Mouse (Mus musculus) ovary, adult 18-20 months (tissue): ENCODE results near the gene Snhg11.
"Not testable (repeated sequence)": the region's sequence is repeated elsewhere in the genome, so short reads cannot be mapped to it uniquely, and the experiment has no call there.

Experiments used
- DNase-seq: peaks from one replicate; pipeline ENCODE4 v3.0.0; 2022; ENCODE audit warnings: low spot score, mixed read lengths

The Snhg11 gene

DNA sequence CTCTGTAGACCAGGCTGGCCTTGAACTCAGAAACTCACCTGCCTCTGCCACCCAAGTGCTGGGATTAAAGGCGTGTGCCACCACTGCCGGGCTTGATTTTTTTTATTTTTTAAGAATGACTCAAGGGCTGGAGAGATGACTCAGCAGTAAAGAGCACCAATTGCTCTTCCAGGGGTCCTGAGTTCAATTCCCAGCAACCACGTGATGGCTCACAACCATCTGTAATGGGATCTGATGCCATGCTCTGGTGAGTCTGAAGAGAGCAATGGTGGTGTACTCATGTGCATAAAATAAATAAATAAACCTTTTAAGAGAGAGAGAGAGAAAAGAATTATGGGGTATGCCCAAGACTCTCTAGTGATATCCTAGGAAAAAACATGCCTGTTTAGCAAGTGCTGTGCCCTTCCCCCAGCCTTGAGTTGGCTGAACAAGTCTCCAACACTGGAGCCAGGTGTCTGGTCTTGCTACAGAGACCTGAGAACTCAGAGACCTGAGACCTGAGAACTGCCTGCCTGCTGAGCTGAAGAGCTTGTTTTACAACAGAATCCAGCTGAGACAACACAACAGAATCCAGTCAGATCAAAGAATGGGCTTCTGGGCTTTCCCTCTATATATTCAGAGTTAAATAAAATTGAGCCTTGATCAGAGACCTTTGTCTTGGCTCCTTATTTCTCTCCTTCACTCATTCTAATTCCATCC is 5.8 kb upstream of the Snhg11 start:
- DNase-seq: no peak

DNA sequence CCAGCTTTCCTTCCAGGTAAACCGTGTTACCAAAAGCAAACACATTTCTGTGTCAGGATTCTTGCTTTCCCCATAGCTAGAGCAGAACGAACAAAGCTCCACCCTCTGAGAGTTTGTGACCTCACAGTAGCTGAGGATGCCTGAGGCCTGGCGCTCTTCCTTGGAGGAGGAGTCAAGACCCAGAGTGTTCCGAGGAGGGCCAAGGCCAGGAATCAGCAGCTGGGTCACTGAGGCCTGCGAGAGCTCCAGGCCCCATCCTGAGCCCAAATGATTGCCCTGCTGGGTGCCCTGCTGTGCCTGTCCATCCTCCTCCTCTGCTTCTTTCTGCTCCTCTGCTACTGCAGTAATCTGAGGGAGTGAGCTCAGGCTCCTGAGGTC is 5.3 kb upstream of the Snhg11 start:
- DNase-seq: peak; percentile 66

DNA sequence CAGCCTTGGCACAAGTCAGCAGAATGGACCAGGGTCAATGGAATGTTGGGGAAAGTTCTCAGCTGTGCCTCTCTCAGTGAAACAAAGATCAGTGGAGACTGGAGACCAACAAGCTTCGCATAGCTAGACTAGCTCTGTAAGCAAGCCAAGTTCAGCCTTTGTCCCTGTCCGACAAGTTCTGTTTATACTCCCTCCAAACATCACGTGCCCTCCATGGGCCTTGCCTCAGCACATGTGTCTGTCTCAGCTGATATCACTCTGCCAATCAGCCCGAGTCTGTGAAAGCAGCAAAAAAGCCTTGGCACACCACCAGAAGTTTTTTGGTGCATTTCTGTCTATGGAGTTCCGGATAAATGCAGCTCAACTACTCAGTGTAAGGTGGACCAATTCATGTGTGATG is 2.4 kb upstream of the Snhg11 start:
- DNase-seq: peak; percentile 29

DNA sequence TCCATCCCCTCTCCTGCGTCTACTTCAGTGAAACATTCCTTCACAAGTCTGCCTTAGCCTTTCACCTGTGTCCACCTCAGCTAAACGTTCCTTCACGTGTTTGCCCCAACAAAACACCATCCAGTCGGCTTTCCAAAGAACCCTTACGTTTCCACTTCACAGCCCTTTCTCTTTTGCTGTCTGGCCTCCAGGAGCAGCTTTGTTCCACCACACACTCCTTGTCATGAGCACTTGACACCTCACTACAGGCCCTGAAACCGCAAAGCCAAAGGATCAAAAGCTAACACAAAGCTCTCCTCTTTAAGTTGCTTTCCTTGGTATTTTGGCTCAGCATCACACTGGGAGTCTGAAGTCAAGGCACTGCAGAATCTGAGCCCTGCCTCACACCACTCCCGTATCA is 1.9 kb upstream of the Snhg11 start:
- DNase-seq: no peak

DNA sequence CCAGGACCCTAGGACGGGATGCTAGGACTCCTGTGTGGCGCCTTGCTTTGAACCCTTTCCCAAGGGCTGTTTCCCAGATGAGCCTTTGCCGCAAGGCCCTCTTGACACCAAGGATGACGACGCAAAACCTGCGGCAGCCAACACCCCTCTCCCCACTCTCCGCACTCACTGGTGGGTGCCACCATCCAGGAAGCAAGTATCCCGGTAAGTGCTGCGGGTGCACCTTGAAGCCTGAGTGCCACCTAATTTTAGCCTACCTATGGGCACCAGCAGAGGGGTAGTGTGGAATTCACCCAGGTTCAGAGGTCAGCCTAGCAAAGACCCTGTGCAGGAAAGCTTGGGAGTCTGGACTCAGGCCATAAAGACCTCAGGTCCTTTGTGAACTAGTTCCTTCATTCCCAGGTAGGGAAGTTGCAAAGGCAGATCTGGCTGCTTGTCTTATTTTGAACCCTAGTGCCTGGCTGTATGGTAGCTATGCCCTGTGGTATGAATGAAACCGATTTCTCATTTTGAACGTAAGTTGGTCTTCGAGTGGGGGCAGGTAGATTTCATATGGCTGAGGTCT is 767 bp downstream of the Snhg11 start:
- no peak for DNase-seq

DNA sequence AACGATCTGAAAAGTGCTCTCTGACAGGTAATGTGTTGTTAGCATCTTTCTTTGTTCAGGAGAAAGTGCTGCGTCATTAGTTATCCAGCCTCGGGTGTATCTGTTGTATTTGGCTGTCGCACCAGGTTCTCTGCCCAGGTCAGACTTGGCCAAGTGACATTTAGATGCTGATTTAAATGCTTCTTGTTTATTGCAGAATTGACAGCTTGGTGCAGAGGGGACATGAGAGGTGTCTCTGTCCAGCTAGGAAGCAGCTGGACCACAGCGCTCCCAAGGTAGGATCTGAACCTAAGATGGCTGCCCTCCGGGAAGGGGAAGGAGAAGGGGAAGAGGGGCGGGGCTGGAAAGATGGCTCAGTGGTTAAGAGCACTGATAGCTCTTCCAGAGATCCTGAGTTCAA is 1.4 kb downstream of the Snhg11 start:
- DNase-seq: no peak

DNA sequence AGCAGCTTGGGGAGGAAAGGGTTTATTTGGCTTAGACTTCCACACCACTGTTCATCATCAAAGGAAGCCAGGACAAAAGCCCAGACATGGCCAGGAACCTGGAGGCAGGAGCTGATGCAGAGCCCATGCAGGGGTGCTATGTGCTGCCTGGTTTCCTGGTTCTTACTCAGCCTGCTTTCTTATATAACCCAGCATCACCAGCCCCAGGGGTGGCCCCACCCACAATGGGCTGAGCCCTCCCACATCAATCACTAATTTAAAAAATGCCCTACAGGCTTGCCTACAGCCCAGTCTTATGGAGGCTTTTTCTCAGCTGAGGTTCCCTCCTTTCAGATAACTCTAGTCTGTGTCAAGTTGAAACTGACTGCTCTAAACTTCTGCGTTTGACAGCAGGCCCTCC is 2.4 kb downstream of the Snhg11 start:
- no peak for DNase-seq

DNA sequence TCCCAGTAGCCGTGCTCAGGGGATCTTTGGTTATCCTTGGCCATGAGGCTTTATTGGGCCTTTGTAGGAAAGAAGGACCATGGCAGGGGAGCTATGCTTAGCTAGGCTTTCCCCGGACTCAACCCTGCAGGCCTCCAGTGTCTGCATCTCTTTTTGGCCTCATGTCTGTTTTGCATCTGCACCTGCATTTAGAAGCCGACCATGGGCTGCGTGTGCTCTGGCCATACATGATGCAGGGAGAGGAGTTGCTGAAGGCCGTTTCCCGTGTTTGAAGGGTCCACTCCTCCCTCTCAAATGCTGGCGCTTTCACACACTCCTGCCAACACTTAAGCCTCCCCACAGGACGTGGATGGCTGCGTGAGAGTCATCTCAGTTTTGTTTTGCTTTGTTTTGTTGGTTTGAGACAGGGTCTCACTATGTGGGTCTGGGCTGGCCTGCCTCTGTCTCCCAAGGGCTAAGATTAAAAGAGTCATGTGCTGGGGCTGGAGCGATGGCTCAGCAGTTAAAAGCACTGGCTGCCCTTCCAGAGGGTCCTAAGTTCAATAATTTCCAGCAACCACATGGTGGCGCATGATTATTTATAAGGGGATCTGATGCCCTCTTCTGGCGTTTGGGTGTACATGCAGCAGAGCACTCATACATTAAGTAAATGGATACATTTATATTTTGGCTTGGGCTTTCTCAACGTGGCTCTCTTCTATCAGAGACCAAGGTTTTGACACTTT is 4.1 kb downstream of the Snhg11 start:
- peak; percentile 16 for DNase-seq

DNA sequence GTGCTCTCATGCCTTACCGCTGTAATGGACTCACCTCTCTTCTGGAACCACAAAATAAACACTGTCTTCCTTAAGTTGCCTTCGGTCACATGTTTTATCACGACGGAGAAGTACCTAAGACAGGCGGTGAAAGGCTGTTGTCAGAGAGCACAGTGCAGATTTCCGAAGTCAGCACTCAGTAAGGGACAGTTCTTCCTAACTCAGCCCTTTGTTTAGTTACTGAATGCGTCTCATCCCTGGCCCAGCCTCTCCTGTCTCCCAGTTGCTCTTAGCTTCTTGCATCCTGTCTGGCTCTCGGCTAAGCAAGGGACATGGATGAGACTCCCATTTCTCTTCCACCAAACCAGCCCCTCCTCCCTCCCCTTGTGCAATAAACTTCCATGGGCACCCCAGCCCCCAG is 10.6 kb downstream of the Snhg11 start:
- DNase-seq: no peak

DNA sequence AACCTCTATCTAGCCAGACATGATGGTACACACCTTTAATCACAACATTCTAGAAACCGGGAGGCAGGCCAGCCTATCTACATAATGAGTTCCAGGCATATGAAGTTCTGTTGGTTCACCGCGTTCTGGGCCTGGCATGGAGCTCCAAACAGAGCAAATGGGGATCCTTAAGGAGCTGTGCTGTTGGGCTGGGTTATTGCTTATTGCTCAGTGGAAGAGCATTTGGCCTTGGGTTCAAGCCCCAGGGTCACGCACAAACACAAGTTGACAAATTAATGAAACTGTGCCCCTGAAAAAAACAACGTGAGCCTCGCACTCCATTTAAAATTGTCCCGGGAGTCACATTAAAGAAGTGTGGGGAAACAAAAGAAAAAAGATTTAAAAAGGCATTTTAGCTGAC is 14.0 kb downstream of the Snhg11 start:
- DNase-seq: no peak

DNA sequence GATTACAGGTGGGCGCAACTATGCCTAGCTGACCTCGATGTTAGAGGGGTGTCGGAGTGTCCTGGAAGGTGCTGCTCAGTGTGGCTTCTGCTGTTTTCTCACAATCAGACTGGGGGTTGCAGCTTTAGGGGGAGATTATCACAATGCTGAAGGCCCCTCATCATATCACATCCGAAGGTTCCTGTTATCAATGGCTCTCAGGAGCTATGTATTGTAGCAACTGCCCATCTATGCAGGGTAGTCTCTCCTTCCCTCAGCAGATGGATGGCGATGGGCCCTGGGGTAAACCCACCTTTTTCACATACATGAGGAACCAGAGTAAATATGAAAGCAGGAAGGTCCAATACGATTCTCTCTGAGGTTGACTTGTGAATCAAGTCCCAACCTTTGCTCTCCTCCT is 20.9 kb downstream of the Snhg11 start:
- DNase-seq: no peak

DNA sequence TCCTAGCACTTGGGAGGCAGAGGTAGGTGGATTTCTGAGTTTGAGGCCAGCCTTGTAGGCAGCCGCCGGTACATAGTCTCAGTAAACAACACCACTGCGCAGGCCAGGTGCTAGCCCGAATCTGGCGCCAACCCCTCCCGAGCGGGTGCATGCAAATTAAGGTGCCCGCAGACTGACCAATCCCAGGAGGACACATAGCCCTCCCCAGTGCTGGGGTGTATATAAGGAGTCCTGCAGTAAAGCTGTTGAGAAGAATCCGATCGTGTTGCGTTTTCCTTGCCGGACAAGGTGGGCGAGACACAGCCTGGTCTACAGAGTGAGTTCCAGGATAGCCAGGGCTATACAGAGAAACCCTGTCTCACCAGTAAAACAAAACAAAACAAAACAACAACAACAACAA is 21.7 kb downstream of the Snhg11 start:
- not testable (repeated sequence) for DNase-seq

DNA sequence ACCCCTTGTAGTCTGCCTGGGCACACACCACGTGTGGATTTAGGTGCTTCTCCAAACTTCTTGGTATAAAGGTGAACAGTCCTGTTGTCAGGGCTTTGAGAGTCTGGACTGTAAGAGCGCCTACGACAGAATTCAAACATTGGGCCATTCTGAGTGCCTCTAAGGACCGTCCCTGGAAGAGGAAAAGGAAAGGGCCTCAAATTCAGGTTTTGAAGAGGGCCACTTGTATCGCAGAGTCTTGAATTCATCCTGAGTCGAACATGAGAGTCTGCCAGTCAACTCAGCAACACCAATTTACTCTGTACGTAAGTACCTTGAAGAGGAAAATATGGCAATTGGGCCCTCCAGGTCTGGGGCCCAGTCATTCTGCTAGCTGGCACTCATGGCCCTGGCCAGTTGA is 27.5 kb downstream of the Snhg11 start:
- DNase-seq: no peak

DNA sequence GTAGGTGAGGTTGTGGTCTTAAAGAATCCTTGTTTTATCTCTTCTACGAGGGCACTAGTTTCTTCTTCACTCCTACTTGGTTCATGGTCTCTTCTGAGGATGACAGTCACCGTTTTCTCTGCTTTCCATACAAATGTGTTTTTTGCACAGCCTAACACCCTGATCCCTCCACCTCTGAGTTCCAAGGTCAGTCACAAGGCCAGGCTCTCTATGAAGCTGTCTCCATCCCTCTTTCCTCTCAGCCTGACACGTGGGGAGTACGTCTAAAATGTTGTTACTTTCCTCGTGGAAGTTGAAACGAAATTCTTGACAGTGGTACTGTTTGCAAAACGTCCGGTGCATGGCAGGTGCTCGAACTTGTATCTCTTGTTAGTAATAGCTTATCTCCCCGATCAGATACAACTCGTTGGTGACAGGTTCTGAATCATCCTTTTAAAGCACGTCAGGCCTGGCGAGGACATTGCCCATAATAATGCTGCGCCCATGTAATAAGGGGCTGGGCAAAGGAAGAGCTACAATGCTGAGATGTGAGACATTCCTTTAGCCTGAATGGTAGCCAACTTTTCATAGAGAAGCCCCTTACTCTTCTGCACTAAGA is 33.7 kb downstream of the Snhg11 start:
- peak; percentile 7 for DNase-seq

DNA sequence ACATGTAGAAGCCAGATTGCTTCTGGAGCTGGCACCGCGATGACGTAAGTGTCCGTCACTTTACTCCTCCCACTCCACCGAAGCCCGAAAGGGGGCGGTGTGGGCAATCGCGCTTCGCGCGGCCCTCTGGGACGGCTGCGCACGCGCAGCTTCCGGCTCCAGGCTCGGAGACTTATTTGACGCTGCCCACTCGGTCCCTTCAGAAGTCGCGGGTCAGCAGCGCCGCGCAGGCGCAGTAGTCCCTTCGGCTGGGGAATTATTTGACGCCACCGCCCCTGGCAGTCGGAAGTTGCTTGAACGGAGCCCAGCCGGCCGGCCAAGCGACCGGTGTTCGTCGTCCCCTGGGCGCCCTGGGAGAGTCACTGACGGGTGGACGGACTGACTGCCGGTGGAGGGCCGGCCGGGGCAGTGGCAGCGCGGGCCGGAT is 34.2 kb downstream of the Snhg11 start, which contains the start of gene Ralgapb:
Gene Ralgapb (plus strand): TSS at position 254 of the 427 bp plus-strand sequence.
- DNase-seq: peak; percentile 96

DNA sequence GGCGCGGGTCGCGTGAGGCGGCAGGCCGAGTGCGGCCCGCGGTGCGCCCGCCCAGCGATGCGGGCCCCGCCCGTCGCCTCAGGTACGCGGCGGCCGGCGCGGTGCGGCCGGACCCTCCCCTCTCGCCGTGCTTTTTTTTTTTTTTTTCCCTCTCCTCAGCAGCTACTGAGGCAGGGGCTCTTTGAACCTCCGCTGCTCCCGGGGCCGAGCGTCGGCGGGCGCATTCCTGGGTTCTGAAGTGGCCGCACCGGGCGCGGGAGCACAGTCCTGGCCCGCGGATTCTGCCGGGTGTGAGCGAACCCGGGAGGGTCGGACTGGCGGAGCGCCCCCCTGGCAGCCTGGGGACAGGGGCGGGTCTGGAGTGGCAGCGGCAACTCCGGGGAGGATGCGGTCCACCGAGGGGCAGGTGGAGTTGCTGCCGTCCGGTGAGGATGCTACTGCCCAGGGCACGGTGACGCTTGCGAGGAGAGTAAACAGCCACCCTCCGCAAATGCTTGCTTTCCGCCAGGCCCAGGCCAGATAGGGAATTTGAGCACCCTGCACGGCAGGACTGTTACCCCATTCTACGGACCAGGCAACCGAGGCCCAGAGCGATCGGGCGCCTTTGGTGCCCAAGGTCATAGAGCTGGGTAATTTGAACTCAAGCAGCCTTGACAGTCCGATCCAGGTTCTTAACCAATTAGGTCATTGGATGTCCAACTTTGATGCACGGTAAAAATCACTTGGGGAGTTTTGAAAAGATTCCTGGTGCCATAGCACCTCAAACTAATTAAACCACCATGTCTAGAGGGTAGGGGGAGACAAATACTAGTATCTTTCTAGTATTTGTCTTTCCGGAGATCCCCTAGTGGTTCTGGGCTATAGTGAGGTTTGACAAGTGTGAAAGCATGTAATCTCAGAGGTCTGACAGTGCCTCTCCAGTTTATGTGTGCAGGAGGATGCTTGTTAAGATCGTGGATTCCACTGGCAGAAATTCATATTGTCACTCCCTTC is 34.9 kb downstream of the Snhg11 start:
- DNase-seq: peak; percentile 13

DNA sequence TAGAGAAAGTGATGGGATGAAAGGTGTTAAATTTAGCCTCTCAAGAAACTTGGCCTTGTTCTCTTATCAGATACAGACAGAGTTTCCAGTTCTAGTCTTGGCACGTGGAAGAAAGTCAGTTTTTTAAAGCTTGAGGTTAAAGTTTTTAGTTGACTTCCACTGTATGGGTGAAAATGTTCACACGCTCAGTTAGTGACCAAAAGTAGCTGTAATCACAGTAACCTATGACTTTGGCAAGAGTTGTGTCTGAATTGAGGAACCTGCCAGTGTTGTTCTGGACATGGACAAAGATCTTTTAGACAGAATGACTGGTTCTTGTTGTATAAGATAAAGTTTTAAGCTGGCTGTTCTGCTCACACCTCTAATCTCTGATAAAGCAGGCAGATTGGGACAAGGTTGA is 37.8 kb downstream of the Snhg11 start:
- DNase-seq: no peak

DNA sequence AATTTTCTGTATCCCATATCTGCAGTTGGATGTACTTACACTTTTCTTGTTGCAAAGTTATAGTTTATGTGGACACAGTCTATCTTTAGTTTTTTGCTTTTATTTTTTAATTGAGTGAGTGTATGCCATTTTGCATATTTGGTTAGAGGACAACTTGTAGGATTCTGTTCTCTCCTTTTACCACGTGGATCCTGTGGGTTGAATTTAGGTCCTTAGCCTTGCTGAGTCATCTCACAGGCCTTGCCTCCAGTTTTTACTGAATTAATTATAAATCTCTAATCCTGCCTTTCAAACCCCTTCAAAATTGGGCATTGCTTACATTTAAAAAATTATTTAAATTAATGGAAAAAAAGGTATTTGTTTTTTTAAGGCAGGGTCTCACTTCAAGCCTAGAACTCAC is 40.4 kb downstream of the Snhg11 start:
- DNase-seq: no peak

DNA sequence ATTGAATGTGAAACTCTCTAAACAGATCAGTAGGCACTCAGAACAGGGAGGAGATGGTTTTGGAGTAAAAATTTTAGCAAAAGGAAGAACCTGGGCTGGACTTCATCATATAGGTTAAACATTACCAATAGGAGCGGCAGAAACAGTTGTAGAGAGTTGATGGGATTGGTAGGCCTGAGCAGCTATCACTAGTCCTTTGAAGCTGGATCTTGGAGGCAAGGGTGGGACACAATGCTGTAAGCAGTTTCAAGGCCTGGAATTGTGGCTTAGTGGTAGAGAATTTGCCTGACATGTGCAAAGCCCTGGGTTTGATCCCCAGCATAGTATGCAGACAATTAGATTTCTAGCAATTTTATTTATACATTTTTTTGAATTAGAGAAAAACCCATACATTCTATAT is 43.2 kb downstream of the Snhg11 start:
- no peak for DNase-seq
